Mouse (Mus musculus): ENCODE results near the gene Vezt. TPM values are rescaled to one million over a fixed set of nuclear protein-coding genes. Genes with fewer than 3 reads are reported as not detected.

The Vezt gene
- polyA plus RNA-seq, 1 experiment from 2014 or later, result 29.3 TPM

GRCm38 (mm10) chr10:94020587-94020986 lies 15.0 kb downstream of the Vezt start:
- Histone ChIP-seq H3K4me2 (no peak overlapping the region), H3K4me3 (ENCODE audit: low read depth, low read length) (no peak overlapping the region), H3K9me3 (ENCODE audit: low read depth, low read length) (no peaks in the 10 kb centered on the region), H3K27me3 (ENCODE audit: insufficient read depth, low read length) (no peaks in the 10 kb centered on the region), H3K9ac (no peak overlapping the region), H3K4me1 (ENCODE audit: insufficient read depth) (no peaks in the 10 kb centered on the region; the same call in 1 of the 2 replicates), H3K36me3 (ENCODE audit: insufficient read depth) (peaks cover 6% of the 10 kb centered on the region; the same call in 1 of the 2 replicates), H3K27ac (ENCODE audit: low read depth) (no peak overlapping the region)
- peak; percentile 45 for DNase-seq
- no peak for ATAC-seq (ENCODE audit: insufficient read depth)
- WGBS, result 46% methylated on average over 5 of the region's 5 CpGs
- no peak for TF ChIP-seq CTCF (IDR thresholded peaks at IDR 0.05; ENCODE audit: low read depth)

GRCm38 (mm10) chr10:94017455-94017854 lies 18.2 kb downstream of the Vezt start:
- Histone ChIP-seq H3K36me3 (ENCODE audit: insufficient read depth) (no peaks in the 10 kb centered on the region), H3K9ac (no peak overlapping the region), H3K27ac (ENCODE audit: low read depth) (no peak overlapping the region), H3K4me1 (ENCODE audit: insufficient read depth) (no peaks in the 10 kb centered on the region; the same call in 1 of the 2 replicates), H3K9me3 (ENCODE audit: low read depth, low read length) (no peaks in the 10 kb centered on the region), H3K4me2 (no peak overlapping the region), H3K4me3 (ENCODE audit: low read depth, low read length) (no peak overlapping the region), H3K27me3 (ENCODE audit: insufficient read depth, low read length) (no peaks in the 10 kb centered on the region)
- ATAC-seq (ENCODE audit: insufficient read depth) (no peak), DNase-seq (no peak)
- TF ChIP-seq CTCF (IDR thresholded peaks at IDR 0.05; ENCODE audit: low read depth), result no peak
- WGBS, result 87% methylated on average over 8 of the region's 8 CpGs

- Histone ChIP-seq H3K9ac (no peak overlapping the region), H3K4me2 (no peak overlapping the region), H3K27ac (ENCODE audit: low read depth) (no peak overlapping the region), H3K4me1 (ENCODE audit: insufficient read depth) (no peaks in the 10 kb centered on the region), H3K27me3 (ENCODE audit: insufficient read depth, low read length) (no peaks in the 10 kb centered on the region), H3K9me3 (ENCODE audit: low read depth, low read length) (no peaks in the 10 kb centered on the region), H3K4me3 (ENCODE audit: low read depth, low read length) (no peak overlapping the region), H3K36me3 (ENCODE audit: insufficient read depth) (no peaks in the 10 kb centered on the region)
- 59% methylated on average over 4 of the region's 4 CpGs for WGBS
- TF ChIP-seq CTCF (IDR thresholded peaks at IDR 0.05; ENCODE audit: low read depth), result no peak
- ATAC-seq (ENCODE audit: insufficient read depth) (no peak), DNase-seq (no peak)
Observed at GRCm38 (mm10) chr10:94014200-94014599, 21.4 kb downstream of the Vezt start.

- DNase-seq (peak; percentile 76), ATAC-seq (ENCODE audit: insufficient read depth) (no peak)
- Histone ChIP-seq H3K9me3 (ENCODE audit: low read depth, low read length) (no peaks in the 10 kb centered on the region), H3K27ac (ENCODE audit: low read depth) (no peak overlapping the region), H3K27me3 (ENCODE audit: insufficient read depth, low read length) (no peaks in the 10 kb centered on the region), H3K9ac (no peak overlapping the region), H3K4me3 (ENCODE audit: low read depth, low read length) (no peak overlapping the region), H3K36me3 (ENCODE audit: insufficient read depth) (no peaks in the 10 kb centered on the region), H3K4me1 (ENCODE audit: insufficient read depth) (no peaks in the 10 kb centered on the region), H3K4me2 (no peak overlapping the region)
- WGBS, result 57% methylated on average over 3 of the region's 3 CpGs
- TF ChIP-seq CTCF (IDR thresholded peaks at IDR 0.05; ENCODE audit: low read depth), result peak; percentile 65
Observed at GRCm38 (mm10) chr10:94013196-94013595, 22.4 kb downstream of the Vezt start.

GRCm38 (mm10) chr10:94011024-94011423 lies 24.6 kb downstream of the Vezt start:
- peak; percentile 81 for ATAC-seq (ENCODE audit: insufficient read depth)
- TF ChIP-seq CTCF (IDR thresholded peaks at IDR 0.05; ENCODE audit: low read depth), result no peak
- Histone ChIP-seq H3K27me3 (ENCODE audit: insufficient read depth, low read length) (no peaks in the 10 kb centered on the region), H3K36me3 (ENCODE audit: insufficient read depth) (peaks cover 9% of the 10 kb centered on the region; the same call in 1 of the 2 replicates), H3K27ac (ENCODE audit: low read depth) (peak overlapping the region; percentile 5; the same call in 1 of the 2 replicates), H3K4me2 (no peak overlapping the region), H3K9ac (no peak overlapping the region), H3K9me3 (ENCODE audit: low read depth, low read length) (no peaks in the 10 kb centered on the region), H3K4me1 (ENCODE audit: insufficient read depth) (no peaks in the 10 kb centered on the region), H3K4me3 (ENCODE audit: low read depth, low read length) (no peak overlapping the region)
- peak; percentile 81 for DNase-seq
- WGBS, result 25% methylated on average over 2 of the region's 2 CpGs

GRCm38 (mm10) chr10:94009991-94010679 lies 25.5 kb downstream of the Vezt start:
- Histone ChIP-seq H3K9ac (no peak overlapping the region), H3K9me3 (ENCODE audit: low read depth, low read length) (no peaks in the 10 kb centered on the region), H3K4me1 (ENCODE audit: insufficient read depth) (no peaks in the 10 kb centered on the region), H3K4me2 (no peak overlapping the region), H3K27ac (ENCODE audit: low read depth) (no peak overlapping the region), H3K4me3 (ENCODE audit: low read depth, low read length) (no peak overlapping the region), H3K36me3 (ENCODE audit: insufficient read depth) (peaks cover 16% of the 10 kb centered on the region; the same call in 1 of the 2 replicates), H3K27me3 (ENCODE audit: insufficient read depth, low read length) (no peaks in the 10 kb centered on the region)
- TF ChIP-seq CTCF (IDR thresholded peaks at IDR 0.05; ENCODE audit: low read depth), result no peak
- ATAC-seq (ENCODE audit: insufficient read depth) (no peak), DNase-seq (no peak)
- 72% methylated on average over 3 of the region's 3 CpGs for WGBS

GRCm38 (mm10) chr10:94008356-94008755 lies 27.3 kb downstream of the Vezt start:
- H3K9ac ChIP-seq, result no peak overlapping the region
- H3K4me3 ChIP-seq (ENCODE audit: low read depth, low read length), result no peak overlapping the region
- no peak overlapping the region for H3K4me2 ChIP-seq
- ATAC-seq (ENCODE audit: insufficient read depth) (no peak), DNase-seq (no peak)
- 84% methylated on average over 2 of the region's 2 CpGs for WGBS
- no peak overlapping the region for H3K27ac ChIP-seq (ENCODE audit: low read depth)
- H3K27me3 ChIP-seq (ENCODE audit: insufficient read depth, low read length), result no peaks in the 10 kb centered on the region
- no peaks in the 10 kb centered on the region for H3K9me3 ChIP-seq (ENCODE audit: low read depth, low read length)
- peaks cover 21% of the 10 kb centered on the region; the same call in 1 of the 2 replicates for H3K36me3 ChIP-seq (ENCODE audit: insufficient read depth)
- H3K4me1 ChIP-seq (ENCODE audit: insufficient read depth), result no peaks in the 10 kb centered on the region
- no peak for TF ChIP-seq CTCF (IDR thresholded peaks at IDR 0.05; ENCODE audit: low read depth)
